Mouse (Mus musculus) ES-Bruce4 (cell line): Measurements from ENCODE around the gene Rtraf.

Source experiments
- CTCF ChIP-seq: IDR thresholded peaks from one replicate; pipeline ENCODE4 v1.8.1; 2011; ENCODE audit warnings: low read depth, low read length
- POLR2A ChIP-seq: IDR thresholded peaks from one replicate; pipeline ENCODE4 v1.8.1; 2011; ENCODE audit warnings: low read length; ENCODE audit not compliant: insufficient read depth

DNA sequence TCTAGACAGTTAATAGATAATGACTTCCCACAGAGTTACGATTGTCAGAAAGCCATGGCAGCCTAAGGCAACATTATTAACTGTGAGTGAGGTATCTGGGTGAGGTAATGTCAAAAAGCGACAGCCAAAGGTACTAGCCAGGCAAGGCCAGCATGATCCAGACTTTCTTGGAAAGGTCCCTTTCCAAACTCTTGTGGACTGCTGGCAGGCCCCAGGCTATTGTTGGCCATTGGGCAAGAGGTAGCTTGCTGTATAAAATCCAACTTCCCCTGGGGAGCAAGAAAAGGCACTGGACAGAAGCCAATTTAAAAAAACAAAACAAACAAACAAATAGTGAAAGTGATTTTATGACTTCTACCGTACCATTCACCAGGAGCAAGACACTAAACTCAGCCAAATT, 16.3 kb downstream of the Rtraf start:
- TF ChIP-seq CTCF (no peak), POLR2A (no peak)
